Mouse (Mus musculus): ENCODE measurements around the gene Esam. TPM values are rescaled to one million over a fixed set of nuclear protein-coding genes. Genes with fewer than 3 reads are reported as not detected.
A peak's percentile ranks its signal among the peaks of the same experiment; 100 is the strongest.

Esam gene
- polyA plus RNA-seq, 1 experiment from 2014 or later, result 152 TPM

DNA sequence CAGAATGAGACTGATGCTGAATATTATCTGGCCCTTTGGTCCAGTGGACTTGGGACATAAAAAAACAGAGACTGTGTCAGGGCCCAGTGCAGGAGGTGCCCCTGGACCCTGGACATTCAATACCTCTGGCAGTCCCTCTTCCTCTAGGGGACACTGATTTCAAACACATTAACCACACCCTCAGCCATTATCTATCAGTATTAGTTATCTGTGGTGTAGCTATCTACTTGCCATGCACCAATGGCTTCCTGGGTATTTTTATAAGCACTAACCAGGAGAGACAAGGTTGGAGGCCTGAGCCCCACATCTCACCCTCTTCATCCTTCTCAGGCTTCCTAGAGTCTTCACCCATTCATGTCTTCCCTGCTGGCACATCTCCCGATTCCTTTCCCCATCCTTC, 22.6 kb downstream of the Esam start:
- no peak overlapping the region for H3K9ac ChIP-seq
- no peak for DNase-seq
- no peak overlapping the region for H3K4me3 ChIP-seq (ENCODE audit: low read depth, low read length)
- WGBS, result 50% methylated on average over 1 of the region's 1 CpGs
- no peak overlapping the region for H3K27ac ChIP-seq (ENCODE audit: low read depth)
- no peak overlapping the region for H3K4me2 ChIP-seq
- H3K27me3 ChIP-seq (ENCODE audit: insufficient read depth, low read length), result peaks cover 31% of the 10 kb centered on the region
- no peak for TF ChIP-seq CTCF (IDR thresholded peaks at IDR 0.05; ENCODE audit: low read depth)
- no peak for ATAC-seq (ENCODE audit: insufficient read depth)
- no peaks in the 10 kb centered on the region for H3K9me3 ChIP-seq (ENCODE audit: low read depth, low read length)
- H3K4me1 ChIP-seq (ENCODE audit: insufficient read depth), result peaks cover 5% of the 10 kb centered on the region; the same call in 1 of the 2 replicates
- no peaks in the 10 kb centered on the region for H3K36me3 ChIP-seq (ENCODE audit: insufficient read depth)

- H3K9ac ChIP-seq, result peak overlapping the region; percentile 30
- H3K36me3 ChIP-seq (ENCODE audit: insufficient read depth), result no peaks in the 10 kb centered on the region
- no peaks in the 10 kb centered on the region for H3K9me3 ChIP-seq (ENCODE audit: low read depth, low read length)
- ATAC-seq (ENCODE audit: insufficient read depth) (no peak; the same call in 1 of the 2 replicates), DNase-seq (no peak)
- H3K27me3 ChIP-seq (ENCODE audit: insufficient read depth, low read length), result peaks cover 19% of the 10 kb centered on the region
- TF ChIP-seq CTCF (IDR thresholded peaks at IDR 0.05; ENCODE audit: low read depth), result no peak
- peak overlapping the region; percentile 78 for H3K4me2 ChIP-seq
- H3K27ac ChIP-seq (ENCODE audit: low read depth), result no peak overlapping the region
- H3K4me3 ChIP-seq (ENCODE audit: low read depth, low read length), result peak overlapping the region; percentile 42
- peaks cover 5% of the 10 kb centered on the region; the same call in 1 of the 2 replicates for H3K4me1 ChIP-seq (ENCODE audit: insufficient read depth)
- 1% methylated on average over 23 of the region's 23 CpGs for whole genome bisulfite sequencing
Measured at GRCm38 (mm10) chr9:37551751-37552531, 24.1 kb downstream of the Esam start.

DNA sequence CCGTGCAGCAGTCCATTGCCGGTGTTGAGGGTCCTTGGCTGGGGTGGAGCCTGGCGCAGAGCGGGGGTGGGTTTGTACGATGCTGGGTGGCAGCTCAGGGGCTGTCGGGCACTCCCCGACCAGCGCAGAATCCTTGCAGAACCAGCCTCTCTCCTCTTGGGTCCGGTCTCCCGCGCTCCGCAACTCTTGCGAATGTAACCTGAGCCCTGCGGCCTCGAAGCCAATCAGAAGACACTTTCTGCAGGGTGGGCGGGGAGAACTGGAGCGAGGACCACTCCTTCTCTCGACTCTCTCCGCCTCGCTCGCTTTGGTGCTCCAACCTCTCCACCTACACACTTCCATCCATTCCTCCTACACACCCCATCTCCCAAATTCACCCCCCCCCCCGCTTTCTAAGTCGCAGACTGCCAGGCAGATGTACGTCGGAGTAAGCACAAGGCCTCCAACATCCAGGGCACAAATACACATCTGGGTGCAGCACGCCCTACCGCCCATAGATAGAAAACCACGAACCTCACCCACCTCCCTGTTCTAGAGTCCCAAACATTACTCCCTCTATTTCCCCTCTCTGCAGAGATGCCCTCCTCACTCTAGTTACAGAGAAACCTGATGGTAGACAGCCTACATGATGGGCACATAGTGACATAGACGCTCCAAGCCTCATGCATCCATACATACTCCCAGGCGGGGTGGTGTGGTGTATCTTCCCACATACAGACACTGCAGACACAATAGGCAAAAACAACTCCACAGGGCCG, 24.8 kb downstream of the Esam start, which contains the start of gene Nrgn:
TSS of gene Nrgn (minus strand) at position 369 of the 758 bp plus-strand sequence.
- H3K4me2 ChIP-seq, result peak within 1 kb of the TSS; percentile 78
- peak; percentile 95 for DNase-seq
- H3K27me3 ChIP-seq (ENCODE audit: insufficient read depth, low read length), result peaks cover 19% of the 10 kb centered on the region
- H3K27ac ChIP-seq (ENCODE audit: low read depth), result no peak within 1 kb of the TSS
- WGBS, result 5% methylated on average over 31 of the region's 31 CpGs
- no peaks in the 10 kb centered on the region for H3K9me3 ChIP-seq (ENCODE audit: low read depth, low read length)
- peak within 1 kb of the TSS; percentile 42 for H3K4me3 ChIP-seq (ENCODE audit: low read depth, low read length)
- H3K9ac ChIP-seq, result peak within 1 kb of the TSS; percentile 30
- peak; percentile 98 for ATAC-seq (ENCODE audit: insufficient read depth)
- no peak for TF ChIP-seq CTCF (IDR thresholded peaks at IDR 0.05; ENCODE audit: low read depth)
- H3K36me3 ChIP-seq (ENCODE audit: insufficient read depth), result no peaks in the 10 kb centered on the region
- H3K4me1 ChIP-seq (ENCODE audit: insufficient read depth), result peaks cover 5% of the 10 kb centered on the region; the same call in 1 of the 2 replicates

DNA sequence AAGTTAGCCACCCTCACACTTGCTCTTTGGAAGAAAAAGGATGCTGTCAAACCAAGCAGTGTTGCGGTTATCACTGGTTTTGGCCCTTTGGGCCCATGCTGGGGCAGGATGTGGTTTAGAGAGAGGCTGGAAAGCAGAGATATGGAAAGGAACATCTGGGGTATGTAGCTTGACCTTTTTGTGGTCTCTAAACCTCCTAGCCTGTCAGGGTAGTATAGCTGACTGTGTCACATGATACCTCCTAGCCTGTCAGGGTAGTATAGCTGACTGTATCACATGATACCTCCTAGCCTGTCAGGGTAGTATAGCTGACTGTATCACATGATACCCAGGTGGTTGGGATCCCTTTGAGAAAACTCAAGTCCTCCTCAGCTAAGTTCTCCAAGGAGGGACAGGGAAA, 26.4 kb downstream of the Esam start:
- peaks cover 19% of the 10 kb centered on the region for H3K27me3 ChIP-seq (ENCODE audit: insufficient read depth, low read length)
- H3K36me3 ChIP-seq (ENCODE audit: insufficient read depth), result no peaks in the 10 kb centered on the region
- H3K4me2 ChIP-seq, result no peak overlapping the region
- no peak for DNase-seq
- no peak overlapping the region for H3K9ac ChIP-seq
- no peak overlapping the region for H3K4me3 ChIP-seq (ENCODE audit: low read depth, low read length)
- no peak for ATAC-seq (ENCODE audit: insufficient read depth)
- WGBS, result 79% methylated on average over 1 of the region's 1 CpGs
- TF ChIP-seq CTCF (IDR thresholded peaks at IDR 0.05; ENCODE audit: low read depth), result no peak
- H3K27ac ChIP-seq (ENCODE audit: low read depth), result no peak overlapping the region
- H3K9me3 ChIP-seq (ENCODE audit: low read depth, low read length), result no peaks in the 10 kb centered on the region
- peaks cover 5% of the 10 kb centered on the region; the same call in 1 of the 2 replicates for H3K4me1 ChIP-seq (ENCODE audit: insufficient read depth)

- H3K9ac ChIP-seq, result no peak within 1 kb of the TSS
- 23% methylated on average over 7 of the region's 7 CpGs for WGBS
- DNase-seq, result no peak
- TF ChIP-seq CTCF (IDR thresholded peaks at IDR 0.05; ENCODE audit: low read depth), result no peak
- no peak for ATAC-seq (ENCODE audit: insufficient read depth)
- no peaks in the 10 kb centered on the region for H3K36me3 ChIP-seq (ENCODE audit: insufficient read depth)
- no peaks in the 10 kb centered on the region for H3K9me3 ChIP-seq (ENCODE audit: low read depth, low read length)
- H3K27ac ChIP-seq (ENCODE audit: low read depth), result no peak within 1 kb of the TSS
- peaks cover 5% of the 10 kb centered on the region; the same call in 1 of the 2 replicates for H3K4me1 ChIP-seq (ENCODE audit: insufficient read depth)
- no peak within 1 kb of the TSS for H3K4me3 ChIP-seq (ENCODE audit: low read depth, low read length)
- peaks cover 19% of the 10 kb centered on the region for H3K27me3 ChIP-seq (ENCODE audit: insufficient read depth, low read length)
- H3K4me2 ChIP-seq, result no peak within 1 kb of the TSS
Measured at GRCm38 (mm10) chr9:37554838-37555748, 27.2 kb downstream of the Esam start, which contains the start of gene Siae. Gene Siae (plus strand): TSS chr9:37555698.

GRCm38 (mm10) chr9:37556366-37556765, 28.5 kb downstream of the Esam start:
- no peak for TF ChIP-seq CTCF (IDR thresholded peaks at IDR 0.05; ENCODE audit: low read depth)
- 64% methylated on average over 3 of the region's 3 CpGs for WGBS
- ATAC-seq (ENCODE audit: insufficient read depth) (no peak), DNase-seq (no peak)
- Histone ChIP-seq H3K4me1 (ENCODE audit: insufficient read depth) (peaks cover 5% of the 10 kb centered on the region; the same call in 1 of the 2 replicates), H3K9ac (no peak overlapping the region), H3K9me3 (ENCODE audit: low read depth, low read length) (no peaks in the 10 kb centered on the region), H3K36me3 (ENCODE audit: insufficient read depth) (no peaks in the 10 kb centered on the region), H3K4me3 (ENCODE audit: low read depth, low read length) (no peak overlapping the region), H3K4me2 (no peak overlapping the region), H3K27me3 (ENCODE audit: insufficient read depth, low read length) (peaks cover 7% of the 10 kb centered on the region), H3K27ac (ENCODE audit: low read depth) (no peak overlapping the region)
